Mouse (Mus musculus) lung, postnatal 36 days (tissue): ENCODE measurements at regions not wholly inside any gene's neighbourhood (a gene's known extent, or its start where the extent isn't known, plus 50 kb on each side); places are given as distances from the start of the nearest gene placed in this dataset.

Experiments used
- DNase-seq: peaks from one replicate; pipeline ENCODE4 v3.0.0; 2022; ENCODE audit warnings: mixed read lengths

- peak; percentile 28 for DNase-seq
Measured at GRCm38 (mm10) chr14:45056291-45056690, 68.3 kb downstream of the Ptger2 start.

- no peak for DNase-seq
Measured at GRCm38 (mm10) chr14:45061681-45062080, 73.7 kb downstream of the Ptger2 start.

DNA sequence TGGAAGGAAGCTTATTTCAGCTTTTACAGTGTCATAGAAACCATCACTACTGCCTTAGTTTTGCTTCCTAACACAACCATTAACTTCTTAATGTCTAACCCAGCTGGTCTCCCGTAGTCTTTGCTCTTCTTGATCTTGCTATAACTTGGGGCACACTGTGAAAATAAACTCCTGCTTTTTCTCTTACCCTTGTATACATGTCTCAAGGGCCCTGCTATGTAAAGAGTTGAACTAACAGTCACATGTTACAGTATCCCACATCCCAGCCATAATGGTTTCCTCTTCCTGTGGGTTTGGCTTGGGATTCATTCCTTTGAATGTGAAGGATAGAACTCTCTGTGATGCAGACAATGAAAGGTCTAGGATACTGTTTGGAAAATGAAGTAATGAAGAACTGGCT is 76.5 kb downstream of the Ptger2 start:
- no peak for DNase-seq

DNA sequence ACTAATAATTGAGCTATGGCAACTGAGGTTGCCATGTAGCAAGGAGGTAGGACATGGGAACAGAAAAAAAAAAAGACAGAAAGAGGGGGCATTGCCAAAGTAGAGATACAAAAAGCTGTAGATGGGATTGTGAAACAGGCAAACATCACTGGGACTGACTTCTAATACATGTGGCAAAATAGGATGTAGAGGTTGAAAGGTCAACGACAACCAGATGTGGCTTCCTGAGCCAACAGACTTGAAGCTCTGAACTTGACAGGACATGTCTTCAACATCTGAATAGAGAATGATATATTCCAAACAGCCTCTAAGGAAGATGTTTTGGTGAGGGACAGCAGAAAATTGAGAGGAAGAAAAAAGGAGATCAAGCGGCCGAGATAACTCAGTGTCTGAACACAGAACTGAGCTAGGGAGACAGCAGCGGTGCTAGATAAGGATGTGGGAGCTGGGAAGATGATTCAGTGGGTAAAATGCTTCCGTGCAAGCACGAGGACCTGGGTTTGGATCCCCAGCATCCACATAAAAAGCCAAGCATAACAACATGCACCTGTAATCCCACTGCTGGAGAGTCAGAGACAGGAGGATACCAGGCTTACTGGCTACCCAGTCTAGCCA is 81.7 kb downstream of the Ptger2 start:
- DNase-seq, result peak; percentile 19

DNA sequence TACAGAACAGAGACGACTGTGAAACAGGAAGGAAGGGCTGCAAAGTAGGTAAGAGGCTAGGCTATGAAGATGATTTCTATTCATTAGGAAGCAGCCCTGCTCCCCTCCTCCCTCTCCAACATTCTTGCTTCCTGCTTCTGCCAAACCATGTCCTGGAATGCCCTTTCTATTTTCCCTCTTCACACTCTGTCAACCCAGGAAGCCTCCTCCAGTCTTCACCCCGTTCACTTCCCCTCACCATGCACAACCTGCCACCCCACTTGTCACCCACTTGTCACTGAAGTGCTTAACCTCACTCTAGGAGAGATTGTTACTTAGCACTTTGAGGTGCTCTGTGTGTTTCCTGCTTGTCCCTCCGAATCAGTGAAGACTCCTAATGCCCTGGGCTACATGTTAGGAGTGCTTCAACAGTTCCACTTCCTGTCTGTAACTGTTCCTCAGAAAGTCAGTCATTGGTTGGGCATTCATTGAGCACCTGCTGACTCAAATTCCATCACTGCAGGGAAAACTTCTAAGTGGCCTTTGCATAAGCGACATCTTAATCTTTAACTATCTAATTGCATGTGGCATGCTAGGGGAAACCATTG is 87.0 kb downstream of the Ptger2 start:
- peak; percentile 74 for DNase-seq

- DNase-seq, result no peak
Measured at GRCm38 (mm10) chr14:45077216-45077615, 89.2 kb downstream of the Ptger2 start.

DNA sequence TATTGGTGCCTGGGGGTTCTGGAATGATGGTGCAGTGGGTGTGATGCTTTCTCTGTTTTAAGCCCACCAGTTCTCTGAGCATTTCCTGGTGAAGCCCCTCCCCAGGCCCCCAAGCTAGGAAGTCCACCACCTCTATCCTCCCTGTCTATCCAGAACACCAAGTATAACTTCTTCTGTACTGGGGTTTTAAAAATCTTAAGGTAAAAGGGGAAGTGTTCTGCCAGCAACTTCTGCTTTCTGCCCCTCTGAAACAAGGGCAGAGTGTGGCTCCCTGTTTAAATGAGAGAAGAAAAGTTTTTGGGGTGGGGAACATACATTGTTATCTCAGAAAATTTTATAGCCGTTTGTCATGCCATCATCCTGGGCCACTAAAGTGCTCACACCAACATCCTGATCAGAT is 91.8 kb downstream of the Ptger2 start:
- DNase-seq, result peak; percentile 26

GRCm38 (mm10) chr14:45080231-45080630 is 92.2 kb downstream of the Ptger2 start:
- DNase-seq, result no peak

DNA sequence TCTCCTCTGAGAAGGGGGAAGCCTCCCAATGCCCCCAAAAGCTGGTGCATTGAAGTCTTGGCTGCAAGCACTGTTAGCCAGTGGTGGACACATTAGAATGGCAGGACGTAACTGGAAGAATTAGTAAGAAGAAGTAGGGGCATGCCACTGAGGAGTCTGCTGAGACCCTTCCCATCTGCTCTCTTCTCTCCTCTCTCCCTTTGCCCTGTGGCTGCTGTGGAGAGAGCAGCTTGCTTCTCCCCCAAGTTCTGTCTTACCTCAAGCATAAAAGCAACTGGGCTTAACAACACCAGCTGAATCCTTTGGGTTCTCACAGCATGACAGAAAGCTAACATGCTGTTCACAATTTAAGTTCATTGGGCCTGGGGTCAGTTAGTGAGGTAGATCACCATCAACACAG is 95.1 kb downstream of the Ptger2 start:
- no peak for DNase-seq
